Mouse (Mus musculus) effector memory CD4-positive, alpha-beta T cell, adult 5 months (primary cell): ENCODE measurements around the gene Ctsk. TPM values are rescaled to one million over a fixed set of nuclear protein-coding genes. Genes with fewer than 3 reads are reported as not detected.

Experiments used
- polyA plus RNA-seq: library from polyadenylated mRNA; unstranded; fragments of 100-300 nt; shearing (Covaris generic); gene quantifications from one replicate; pipeline ENCODE4 v1.2.1, GENCODE M21; 2017

The Ctsk gene
- polyA plus RNA-seq, result not detected

GRCm38 (mm10) chr3:95499024-95499423 lies at the start of gene Ctsk:
Ctsk (plus strand) TSS chr3:95499256.

GRCm38 (mm10) chr3:95526622-95527211 lies 27.7 kb downstream of the Ctsk start, which contains the start of gene Ctss:
Ctss (plus strand) TSS chr3:95526786.

Other genes with a start within 250 kb of the Ctsk start
- not detected for gene Bnipl, start 248.1 kb upstream of the Ctsk start, polyA plus RNA-seq
- 17.1 TPM for gene Mindy1, start 217.9 kb upstream of the Ctsk start, polyA plus RNA-seq
- gene Prune1, start 217.2 kb upstream of the Ctsk start, polyA plus RNA-seq, result 5.5 TPM
- 0.67 TPM for gene Anxa9, start 192.1 kb upstream of the Ctsk start, polyA plus RNA-seq
- 197 TPM for gene Cers2, start 184.5 kb upstream of the Ctsk start, polyA plus RNA-seq
- gene Setdb1, start 142.1 kb upstream of the Ctsk start, polyA plus RNA-seq, result 24.2 TPM
- not detected for gene 4930558C23Rik, start 96.4 kb upstream of the Ctsk start, polyA plus RNA-seq
- gene Arnt, start 64.9 kb upstream of the Ctsk start, polyA plus RNA-seq, result 63.5 TPM
- 116 TPM for gene Ctss, start 27.5 kb downstream of the Ctsk start, polyA plus RNA-seq
- gene Hormad1, start 60.4 kb downstream of the Ctsk start, polyA plus RNA-seq, result not detected
- 14.9 TPM for gene Golph3l, start 89.7 kb downstream of the Ctsk start, polyA plus RNA-seq
- 116 TPM for gene Ensa, start 125.7 kb downstream of the Ctsk start, polyA plus RNA-seq
- gene Mcl1, start 159.5 kb downstream of the Ctsk start, polyA plus RNA-seq, result 460 TPM
- gene Adamtsl4, start 188.7 kb downstream of the Ctsk start, polyA plus RNA-seq, result 2.6 TPM
- 12.3 TPM for gene Ecm1, start 240.3 kb downstream of the Ctsk start, polyA plus RNA-seq